Mouse (Mus musculus): ENCODE data around the gene Trim60. TPM values are rescaled to one million over a fixed set of nuclear protein-coding genes. Genes with fewer than 3 reads are reported as not detected.

Gene Trim60
- total and polyA plus RNA-seq, 3 experiments, result 0.11 TPM; not detected in 2

DNA sequence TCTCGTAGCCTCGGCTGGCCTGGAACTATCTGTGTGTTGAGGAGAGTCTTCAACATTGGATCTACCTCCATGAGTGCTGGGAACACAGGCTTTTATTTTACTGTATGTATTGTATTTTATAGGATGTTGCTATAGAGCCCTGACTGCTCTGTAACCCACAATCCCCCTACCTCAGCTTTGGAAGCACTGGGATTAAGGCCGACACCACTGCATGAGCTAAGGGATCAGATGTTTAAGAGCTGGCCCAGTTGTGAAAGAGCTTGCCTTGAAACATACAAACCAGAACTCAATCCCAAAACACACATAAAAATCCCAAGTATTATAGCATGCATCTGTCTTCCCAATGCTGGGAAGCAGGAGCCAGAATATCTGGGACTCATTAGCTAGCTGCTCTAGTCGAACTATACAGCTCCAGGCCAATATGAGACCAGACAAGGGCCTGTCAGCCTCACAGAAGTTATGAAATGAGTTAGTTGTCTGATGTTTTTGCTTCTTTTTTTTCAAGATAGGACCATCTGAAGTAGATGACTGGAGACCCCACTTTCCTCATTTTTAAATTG lies 19.5 kb downstream of the Trim60 start:
- DNase-seq (ENCODE audit: low spot score), result no peak
- Histone ChIP-seq H3K27me3 (ENCODE audit: insufficient read depth, low read length) (no peaks in the 10 kb centered on the region), H3K9me3 (replicated peaks) (no peaks in the 10 kb centered on the region), H3K36me3 (replicated peaks) (no peaks in the 10 kb centered on the region), H3K4me1 (ENCODE audit: insufficient read depth, low read depth, low read length) (no peaks in the 10 kb centered on the region), H3K4me3 (ENCODE audit: low read depth, low read length) (no peak overlapping the region)
- TF ChIP-seq GATA2 (IDR thresholded peaks at IDR 0.05; ENCODE audit: borderline replicate concordance, low read depth, low read length), result no peak
- TF ChIP-seq CTCF (IDR thresholded peaks at IDR 0.05; ENCODE audit: low read depth, low read length), result no peak
- TF ChIP-seq TAL1 (conservative IDR thresholded peaks at IDR 0.05; ENCODE audit: low read depth, low read length), result no peak
- TF ChIP-seq GATA1 (IDR thresholded peaks at IDR 0.05; ENCODE audit: borderline replicate concordance, low read length), result no peak
- no peak for TF ChIP-seq POLR2AphosphoS5 (IDR thresholded peaks at IDR 0.05; ENCODE audit: insufficient replicate concordance, low read depth, low read length)
- no peak for ATAC-seq (ENCODE audit: extremely low read depth, insufficient number of reproducible peaks, low FRiP score, poor library complexity, severe bottlenecking)

DNA sequence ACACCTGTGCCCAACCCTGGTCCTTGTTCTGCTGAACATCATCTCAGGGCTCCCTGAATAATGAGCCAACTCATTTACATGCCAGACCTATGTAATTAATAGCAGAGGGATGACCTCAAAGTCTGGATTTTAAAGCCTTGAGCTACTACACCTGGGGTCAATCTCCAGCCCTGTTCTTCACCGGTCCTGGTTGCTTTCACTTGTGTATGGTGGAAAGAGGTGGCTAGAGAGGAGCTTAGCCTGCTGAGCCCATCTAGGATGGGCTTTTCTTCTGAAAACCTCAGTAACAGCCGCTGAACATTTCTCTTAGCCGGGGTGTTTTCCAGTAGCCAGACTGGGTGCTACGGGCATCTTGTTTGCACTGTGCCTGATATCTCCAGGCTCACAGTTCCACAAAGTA lies 30.7 kb downstream of the Trim60 start, which contains the start of gene Trim75:
Gene Trim75, minus strand, starts transcription at position 101 of the 400 bp plus-strand sequence.
- no peak for ATAC-seq (ENCODE audit: extremely low read depth, insufficient number of reproducible peaks, low FRiP score, poor library complexity, severe bottlenecking)
- TF ChIP-seq CTCF (IDR thresholded peaks at IDR 0.05; ENCODE audit: low read depth, low read length), result no peak
- no peak for TF ChIP-seq TAL1 (conservative IDR thresholded peaks at IDR 0.05; ENCODE audit: low read depth, low read length)
- TF ChIP-seq POLR2AphosphoS5 (IDR thresholded peaks at IDR 0.05; ENCODE audit: insufficient replicate concordance, low read depth, low read length), result no peak
- no peak for TF ChIP-seq GATA2 (IDR thresholded peaks at IDR 0.05; ENCODE audit: borderline replicate concordance, low read depth, low read length)
- no peak for TF ChIP-seq GATA1 (IDR thresholded peaks at IDR 0.05; ENCODE audit: borderline replicate concordance, low read length)

DNA sequence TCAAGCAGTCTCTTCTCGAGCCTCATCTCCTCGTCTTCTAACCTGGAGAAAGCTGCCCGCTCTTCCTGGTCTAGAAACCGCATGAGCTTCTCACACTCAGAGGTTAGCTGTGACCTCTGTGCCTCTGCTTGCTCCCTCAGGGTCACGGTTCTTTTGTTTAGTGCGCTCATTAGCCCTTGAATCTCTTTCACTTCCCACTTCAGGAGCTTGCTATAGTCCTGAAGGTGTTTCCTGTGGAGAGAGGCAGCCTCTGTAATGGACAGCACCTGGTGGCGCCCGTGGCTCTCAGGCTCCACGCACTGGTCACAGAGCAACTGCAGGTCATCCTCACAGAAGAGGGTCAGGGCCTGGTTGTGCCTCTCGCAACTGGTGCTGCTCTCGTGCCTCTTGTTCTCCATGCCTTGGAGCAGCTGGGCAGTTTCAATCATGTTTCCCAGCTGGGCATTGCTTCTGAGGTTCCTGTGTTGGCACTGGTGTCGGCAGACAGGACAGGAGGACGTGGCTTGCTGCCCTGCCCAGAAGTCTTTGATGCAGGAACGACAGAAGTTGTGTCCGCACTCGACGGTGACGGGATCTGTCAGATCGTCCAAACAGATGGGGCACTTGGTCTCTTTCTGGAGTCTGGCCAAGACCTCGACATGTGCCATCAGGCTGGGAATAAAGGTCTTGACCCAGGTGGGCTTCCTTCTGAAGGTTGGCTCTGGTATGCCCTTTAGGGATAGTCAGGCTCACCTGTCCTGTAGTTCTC lies 35.1 kb downstream of the Trim60 start:
- Histone ChIP-seq H3K4me3 (ENCODE audit: low read depth, low read length) (no peak overlapping the region), H3K9me3 (replicated peaks) (no peaks in the 10 kb centered on the region), H3K27me3 (ENCODE audit: insufficient read depth, low read length) (peaks cover 8% of the 10 kb centered on the region), H3K36me3 (replicated peaks) (no peaks in the 10 kb centered on the region), H3K4me1 (ENCODE audit: insufficient read depth, low read depth, low read length) (no peaks in the 10 kb centered on the region)
- TF ChIP-seq CTCF (IDR thresholded peaks at IDR 0.05; ENCODE audit: low read depth, low read length) (no peak), POLR2AphosphoS5 (IDR thresholded peaks at IDR 0.05; ENCODE audit: insufficient replicate concordance, low read depth, low read length) (no peak), GATA2 (IDR thresholded peaks at IDR 0.05; ENCODE audit: borderline replicate concordance, low read depth, low read length) (no peak), TAL1 (conservative IDR thresholded peaks at IDR 0.05; ENCODE audit: low read depth, low read length) (no peak), GATA1 (IDR thresholded peaks at IDR 0.05; ENCODE audit: borderline replicate concordance, low read length) (no peak)
- DNase-seq (ENCODE audit: low spot score) (no peak), ATAC-seq (ENCODE audit: extremely low read depth, insufficient number of reproducible peaks, low FRiP score, poor library complexity, severe bottlenecking) (no peak)

More for the DNA sequence above, 30.7 kb downstream of the Trim60 start, which contains the start of gene Trim75:
- Histone ChIP-seq H3K4me3 (ENCODE audit: low read depth, low read length) (no peak within 1 kb of the TSS), H3K9me3 (replicated peaks) (no peaks in the 10 kb centered on the region), H3K4me1 (ENCODE audit: insufficient read depth, low read depth, low read length) (no peaks in the 10 kb centered on the region), H3K36me3 (replicated peaks) (no peaks in the 10 kb centered on the region), H3K27me3 (ENCODE audit: insufficient read depth, low read length) (peaks cover 8% of the 10 kb centered on the region)
- DNase-seq (ENCODE audit: low spot score), result no peak

DNA sequence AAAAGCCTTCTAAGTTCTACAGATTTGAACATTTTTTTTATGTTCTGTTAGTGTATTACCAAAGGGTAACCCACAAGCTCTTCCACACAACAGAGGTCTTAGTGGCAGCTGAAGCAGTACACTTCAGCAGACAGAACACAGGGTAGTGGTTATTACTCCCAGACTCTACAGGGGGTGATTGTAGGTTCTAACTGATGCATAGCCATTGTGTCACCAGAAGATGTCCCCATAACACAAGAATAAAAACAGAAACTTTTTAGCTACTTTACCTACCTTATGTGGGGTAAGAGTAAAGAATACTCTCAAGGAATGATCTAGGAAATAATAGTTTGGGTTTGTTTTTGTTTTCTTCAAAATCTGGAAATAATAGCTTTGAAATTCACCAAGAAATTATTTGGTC lies 55.5 kb downstream of the Trim60 start:
- no peaks in the 10 kb centered on the region for H3K27me3 ChIP-seq (ENCODE audit: insufficient read depth, low read length)
- DNase-seq (ENCODE audit: low spot score), result no peak
- no peaks in the 10 kb centered on the region for H3K4me1 ChIP-seq (ENCODE audit: insufficient read depth, low read depth, low read length)
- H3K4me3 ChIP-seq (ENCODE audit: low read depth, low read length), result no peak overlapping the region
- peaks cover 75% of the 10 kb centered on the region for H3K36me3 ChIP-seq (replicated peaks)
- TF ChIP-seq POLR2AphosphoS5 (IDR thresholded peaks at IDR 0.05; ENCODE audit: insufficient replicate concordance, low read depth, low read length) (no peak), GATA2 (IDR thresholded peaks at IDR 0.05; ENCODE audit: borderline replicate concordance, low read depth, low read length) (no peak), TAL1 (conservative IDR thresholded peaks at IDR 0.05; ENCODE audit: low read depth, low read length) (no peak), CTCF (IDR thresholded peaks at IDR 0.05; ENCODE audit: low read depth, low read length) (no peak), GATA1 (IDR thresholded peaks at IDR 0.05; ENCODE audit: borderline replicate concordance, low read length) (no peak)
- no peaks in the 10 kb centered on the region for H3K9me3 ChIP-seq (replicated peaks)
- ATAC-seq (ENCODE audit: extremely low read depth, insufficient number of reproducible peaks, low FRiP score, poor library complexity, severe bottlenecking), result no peak; the same call in 1 of the 2 replicates

DNA sequence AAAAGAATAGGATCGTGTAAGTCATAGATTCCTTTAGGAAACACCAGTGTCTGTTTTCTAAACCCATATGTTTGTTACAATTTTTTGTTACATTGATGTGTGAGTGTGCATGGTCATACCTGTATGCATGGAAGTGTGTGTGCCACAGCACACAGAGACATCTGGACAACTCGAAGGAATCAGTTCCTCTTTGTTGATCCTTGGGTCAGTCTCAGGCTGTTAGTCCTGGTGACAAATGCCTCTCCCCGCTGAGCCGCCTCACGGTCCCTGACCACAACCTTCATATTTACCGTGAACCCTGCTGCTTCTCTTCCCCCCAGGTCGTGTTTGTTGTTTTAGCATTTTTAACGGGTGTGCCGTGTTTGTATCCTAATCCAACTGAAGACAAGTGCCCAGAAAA lies 59.4 kb downstream of the Trim60 start:
- no peaks in the 10 kb centered on the region for H3K9me3 ChIP-seq (replicated peaks)
- H3K4me3 ChIP-seq (ENCODE audit: low read depth, low read length), result no peak overlapping the region
- H3K36me3 ChIP-seq (replicated peaks), result peaks cover 71% of the 10 kb centered on the region
- no peaks in the 10 kb centered on the region for H3K27me3 ChIP-seq (ENCODE audit: insufficient read depth, low read length)
- ATAC-seq (ENCODE audit: extremely low read depth, insufficient number of reproducible peaks, low FRiP score, poor library complexity, severe bottlenecking), result no peak
- TF ChIP-seq POLR2AphosphoS5 (IDR thresholded peaks at IDR 0.05; ENCODE audit: insufficient replicate concordance, low read depth, low read length) (no peak), TAL1 (conservative IDR thresholded peaks at IDR 0.05; ENCODE audit: low read depth, low read length) (no peak), GATA2 (IDR thresholded peaks at IDR 0.05; ENCODE audit: borderline replicate concordance, low read depth, low read length) (no peak), CTCF (IDR thresholded peaks at IDR 0.05; ENCODE audit: low read depth, low read length) (no peak), GATA1 (IDR thresholded peaks at IDR 0.05; ENCODE audit: borderline replicate concordance, low read length) (no peak)
- DNase-seq (ENCODE audit: low spot score), result no peak
- no peaks in the 10 kb centered on the region for H3K4me1 ChIP-seq (ENCODE audit: insufficient read depth, low read depth, low read length)

DNA sequence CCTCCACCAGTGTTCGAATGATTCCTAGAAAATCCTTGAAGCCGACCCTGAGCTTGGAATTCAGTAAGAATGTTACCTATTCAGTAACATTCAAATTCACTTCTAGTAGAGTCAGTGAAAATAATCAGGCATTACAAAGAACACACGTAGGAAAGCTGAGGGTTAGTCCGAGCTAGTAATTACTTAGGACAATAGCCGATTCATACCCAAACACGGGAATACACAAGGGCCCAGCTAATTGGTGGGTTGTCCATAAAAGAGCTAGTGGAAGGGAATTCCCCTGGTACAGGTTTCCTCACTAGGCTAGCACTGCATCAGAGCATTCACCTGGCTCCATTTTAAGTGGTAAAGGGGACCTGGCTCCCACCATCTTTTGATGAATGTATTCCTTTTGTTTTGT lies 66.3 kb downstream of the Trim60 start:
- no peaks in the 10 kb centered on the region for H3K27me3 ChIP-seq (ENCODE audit: insufficient read depth, low read length)
- no peak for ATAC-seq (ENCODE audit: extremely low read depth, insufficient number of reproducible peaks, low FRiP score, poor library complexity, severe bottlenecking)
- H3K36me3 ChIP-seq (replicated peaks), result peaks cover 46% of the 10 kb centered on the region
- DNase-seq (ENCODE audit: low spot score), result no peak
- H3K9me3 ChIP-seq (replicated peaks), result no peaks in the 10 kb centered on the region
- TF ChIP-seq GATA1 (IDR thresholded peaks at IDR 0.05; ENCODE audit: borderline replicate concordance, low read length) (no peak), GATA2 (IDR thresholded peaks at IDR 0.05; ENCODE audit: borderline replicate concordance, low read depth, low read length) (no peak), TAL1 (conservative IDR thresholded peaks at IDR 0.05; ENCODE audit: low read depth, low read length) (no peak), CTCF (IDR thresholded peaks at IDR 0.05; ENCODE audit: low read depth, low read length) (no peak), POLR2AphosphoS5 (IDR thresholded peaks at IDR 0.05; ENCODE audit: insufficient replicate concordance, low read depth, low read length) (no peak)
- H3K4me3 ChIP-seq (ENCODE audit: low read depth, low read length), result no peak overlapping the region
- H3K4me1 ChIP-seq (ENCODE audit: insufficient read depth, low read depth, low read length), result peaks cover 14% of the 10 kb centered on the region

Other genes with a start within 250 kb of the Trim60 start
- 8.6 and 8.9 TPM in 2 replicates for gene Klhl2, start 168.6 kb downstream of the Trim60 start, total RNA-seq (2014; fragmentation: Nextera tagmentation)
- gene Klhl2, start 168.6 kb downstream of the Trim60 start, total RNA-seq (2017), result 14.1 and 14.2 TPM in 2 replicates
- gene Klhl2, start 168.6 kb downstream of the Trim60 start, polyA plus RNA-seq (2012), result 4.1 and 4.2 TPM in 2 replicates
- 28.4 and 31.2 TPM in 2 replicates for gene Tmem192, start 71.4 kb downstream of the Trim60 start, total RNA-seq (2014; fragmentation: Nextera tagmentation)
- 24.2 and 25.4 TPM in 2 replicates for gene Tmem192, start 71.4 kb downstream of the Trim60 start, total RNA-seq (2017)
- gene Tmem192, start 71.4 kb downstream of the Trim60 start, polyA plus RNA-seq (2012), result 42.5 and 48.1 TPM in 2 replicates
- not detected in 2 replicates for gene Trim75, start 30.8 kb downstream of the Trim60 start, total RNA-seq (2014; fragmentation: Nextera tagmentation)
- 0.05 and 0.06 TPM in 2 replicates for gene Trim75, start 30.8 kb downstream of the Trim60 start, total RNA-seq (2017)
- not detected in 2 replicates for gene Trim75, start 30.8 kb downstream of the Trim60 start, polyA plus RNA-seq (2012)
- gene Trim61, start 61 bp downstream of the Trim60 start, total RNA-seq (2014; fragmentation: Nextera tagmentation), result not detected in 2 replicates
- 0.05 TPM in 1 of 2 replicates, not detected in the other for gene Trim61, start 61 bp downstream of the Trim60 start, total RNA-seq (2017)
- gene Trim61, start 61 bp downstream of the Trim60 start, polyA plus RNA-seq (2012), result not detected in 2 replicates
- gene Apela, start 18.8 kb upstream of the Trim60 start, total RNA-seq (2014; fragmentation: Nextera tagmentation), result not detected in 2 replicates
- not detected in 2 replicates for gene Apela, start 18.8 kb upstream of the Trim60 start, total RNA-seq (2017)
- not detected in 2 replicates for gene Apela, start 18.8 kb upstream of the Trim60 start, polyA plus RNA-seq (2012)
- not detected in 2 replicates for gene Gm10663, start 56.4 kb upstream of the Trim60 start, total RNA-seq (2014; fragmentation: Nextera tagmentation)
- not detected in 2 replicates for gene Gm10663, start 56.4 kb upstream of the Trim60 start, total RNA-seq (2017)
- gene Gm10663, start 56.4 kb upstream of the Trim60 start, polyA plus RNA-seq (2012), result not detected in 2 replicates
- gene BC030870, start 111.0 kb upstream of the Trim60 start, total RNA-seq (2014; fragmentation: Nextera tagmentation), result not detected in 2 replicates
- not detected in 2 replicates for gene BC030870, start 111.0 kb upstream of the Trim60 start, total RNA-seq (2017)
- gene BC030870, start 111.0 kb upstream of the Trim60 start, polyA plus RNA-seq (2012), result not detected in 2 replicates

Measured in G1E (cell line).